ENCODE assay signal across 11 mouse cellular contexts in genomic region chr6:94413297-94413986, GRCm38 (mm10).
A peak's percentile ranks its signal among the peaks of the same experiment; 100 is the strongest.
DNase-seq lines count a peak whose midpoint lies in the region; ATAC-seq lines count a peak whose summit lies in the region.
"Had no signal": no experiment of that assay in that cellular context is flagged by ENCODE, and none has a peak within 500 bp of the region (broad histone marks: within the 10 kb centered on the region; RNA-seq: fewer than 3 reads in every experiment).

No protein-coding gene starts in this region.

- H3K27me3 ChIP-seq in midbrain, embryonic 11.5 days (ENCODE audit: control insufficient read depth, insufficient read depth, low read length), result no peaks in the 10 kb centered on the region

- H3K9ac ChIP-seq in midbrain, embryonic 11.5 days (ENCODE audit: low read length), result no peak overlapping the region

- DNase-seq in layer of hippocampus, adult 9-11 months, result peak; percentile 4
- DNase-seq in layer of hippocampus, postnatal 14 days (ENCODE audit: low spot score in 2 of 2), result no peak
- DNase-seq in cerebellum, adult 9-10 months, result peak; percentile 76
- peak; percentile 15 to 17 for DNase-seq in heart, adult 9 months (ENCODE audit: low spot score in 2 of 2)
- DNase-seq in lung, postnatal 10 days, result peak; percentile 40
- DNase-seq in testis, postnatal 14 days (ENCODE audit: low spot score), result no peak
- DNase-seq in adrenal gland, postnatal 36 days, result no peak
- no peak for DNase-seq in midbrain, embryonic 11.5 days (ENCODE audit: low spot score, missing footprints)
- DNase-seq: kidney, adult 9 months; thymus, postnatal 14 days had no signal

- H3K4me3 ChIP-seq in midbrain, embryonic 11.5 days (ENCODE audit: low read depth, low read length), result no peak overlapping the region
- H3K4me3 ChIP-seq: erythroblast, embryonic 14.5 days had no signal

- no peak overlapping the region for H3K27ac ChIP-seq in midbrain, embryonic 11.5 days (ENCODE audit: low read depth, low read length)

- ATAC-seq in midbrain, embryonic 11.5 days (ENCODE audit: low FRiP score), result no peak

- H3K9me3 ChIP-seq in midbrain, embryonic 11.5 days (ENCODE audit: control insufficient read depth, low read length), result no peaks in the 10 kb centered on the region

- WGBS in midbrain, embryonic 11.5 days, result 72% methylated on average over 10 of the region's 10 CpGs

- H3K36me3 ChIP-seq in midbrain, embryonic 11.5 days (ENCODE audit: control insufficient read depth, insufficient read depth, low read length), result no peaks in the 10 kb centered on the region

- H3K4me2 ChIP-seq in midbrain, embryonic 11.5 days, result no peak overlapping the region

- H3K4me1 ChIP-seq in midbrain, embryonic 11.5 days (ENCODE audit: control insufficient read depth, insufficient read depth, low read length), result no peaks in the 10 kb centered on the region

Comparison
In these comparisons a context has a peak if more than half of its experiments do, and no peak if none do; other contexts are left out.
1. DNase-seq: peak in layer of hippocampus, adult 9-11 months (single experiment), cerebellum, adult 9-10 months (single experiment), heart, adult 9 months (2 of 2) and lung, postnatal 10 days (single experiment); none in layer of hippocampus, postnatal 14 days (0 of 2), testis, postnatal 14 days (single experiment), adrenal gland, postnatal 36 days (0 of 2) and midbrain, embryonic 11.5 days (single experiment).